Mouse (Mus musculus): Measurements from ENCODE around the gene Apcs. TPM values are rescaled to one million over a fixed set of nuclear protein-coding genes. Genes with fewer than 3 reads are reported as not detected.

Gene Apcs
- polyA plus RNA-seq, 1 experiment from 2014 or later = not detected

Other genes starting within 250 kb of the Apcs start
- gene Crp, start 197.0 kb downstream of the Apcs start, polyA plus RNA-seq (2016; fragmentation: Nextera tagmentation; extraction: Ambion mirVana) = 0.10 TPM in 1 of 2 replicates, not detected in the other
- gene Olfr16, start 55.4 kb upstream of the Apcs start, polyA plus RNA-seq (2016; fragmentation: Nextera tagmentation; extraction: Ambion mirVana) = not detected in 2 replicates
- not detected in 2 replicates for gene Olfr1408, start 242.3 kb upstream of the Apcs start, polyA plus RNA-seq (2016; fragmentation: Nextera tagmentation; extraction: Ambion mirVana)